Mouse (Mus musculus) ES-E14 (cell line): ENCODE results near the gene Igflr1. TPM values are rescaled to one million over a fixed set of nuclear protein-coding genes. Genes with fewer than 3 reads are reported as not detected.

ENCODE experiments used
- DNase-seq: peaks from one replicate; pipeline ENCODE4 v3.0.0-alpha.2; 2013; ENCODE audit warnings: low read depth, low spot score
- H3K27ac ChIP-seq: 2 replicates; pipeline ENCODE4 v1.5.1; 2012; ENCODE audit warnings: low read depth, mild to moderate bottlenecking, low read length, moderate library complexity, mixed read lengths; ENCODE audit not compliant: poor library complexity, insufficient read depth, severe bottlenecking
- H3K36me3 ChIP-seq: 2 replicates; pipeline ENCODE4 v1.6.1; 2012; ENCODE audit warnings: mild to moderate bottlenecking, low read length, moderate library complexity, mixed read lengths; ENCODE audit not compliant: control insufficient read depth, poor library complexity, insufficient read depth, severe bottlenecking
- H3K4me1 ChIP-seq, 2 experiments: fragments of 150-350 bp in 1 of 2; sonication (generic) in 1 of 2; 2 replicates each; pipeline ENCODE4 v1.6.1; 2012; ENCODE audit warnings: low read length in 2 of 2, mild to moderate bottlenecking in 1 of 2, mixed read lengths in 1 of 2; ENCODE audit not compliant: control insufficient read depth in 2 of 2, insufficient read depth in 2 of 2, poor library complexity in 1 of 2
- H3K4me3 ChIP-seq, 2 experiments: fragments of 150-350 bp in 1 of 2; sonication (generic) in 1 of 2; 2 replicates each; pipeline ENCODE4 v1.5.1; 2012; ENCODE audit warnings: low read length in 2 of 2, low read depth in 1 of 2, mild to moderate bottlenecking in 1 of 2, mixed read lengths in 1 of 2; ENCODE audit not compliant: insufficient read depth in 1 of 2, poor library complexity in 1 of 2, severe bottlenecking in 1 of 2
- H3K9ac ChIP-seq: 2 replicates; pipeline ENCODE4 v1.6.1; 2012; ENCODE audit warnings: low read depth, mild to moderate bottlenecking, low read length, mixed read lengths; ENCODE audit not compliant: poor library complexity, insufficient read depth, severe bottlenecking
- H3K9me3 ChIP-seq: fragments of 150-350 bp; sonication (generic); 2 replicates; pipeline ENCODE4 v1.6.1; 2012; ENCODE audit warnings: low read depth, mild to moderate bottlenecking, low read length; ENCODE audit not compliant: control insufficient read depth, insufficient read depth
- CHD2 ChIP-seq: IDR thresholded peaks from 2 replicates; pipeline ENCODE4 v1.6.1; 2014; ENCODE audit warnings: mild to moderate bottlenecking, low read depth, low read length, inconsistent platforms
- HCFC1 ChIP-seq: IDR thresholded peaks from 2 replicates; pipeline ENCODE4 v1.6.1; 2012; ENCODE audit warnings: low read length, inconsistent platforms, borderline replicate concordance; ENCODE audit not compliant: insufficient read depth
- MAFK ChIP-seq: IDR thresholded peaks from 2 replicates; pipeline ENCODE4 v1.6.1; 2014; ENCODE audit warnings: mild to moderate bottlenecking, low read depth, low read length, inconsistent platforms; ENCODE audit not compliant: insufficient read depth
- ZC3H11A ChIP-seq: IDR thresholded peaks from 2 replicates; pipeline ENCODE4 v1.6.1; 2012; ENCODE audit warnings: low read depth, mild to moderate bottlenecking, inconsistent platforms, low read length, borderline replicate concordance
- ZNF384 ChIP-seq: IDR thresholded peaks from 2 replicates; pipeline ENCODE4 v1.6.1; 2012; ENCODE audit warnings: low read depth, low read length, inconsistent platforms
- in situ Hi-C, 2 experiments: fragments of 600-800 bp; cut with MboI; formaldehyde crosslinking; loops; one replicate each; pipeline ENCODE4 v1.15.1; 2025; ENCODE audit warnings: low sequenced_read_pairs in 2 of 2, inconsistent platforms in 1 of 2; ENCODE audit not compliant: unreplicated experiment in 2 of 2
- total RNA-seq: library from RNA; depleted of rRNA; stranded (reverse); fragments of 300-350 nt; gene quantifications from 2 replicates; pipeline ENCODE4 v1.2.3, GENCODE M21; 2012

Igflr1 gene
- total RNA-seq, 1 experiment = 1.3 TPM

DNA sequence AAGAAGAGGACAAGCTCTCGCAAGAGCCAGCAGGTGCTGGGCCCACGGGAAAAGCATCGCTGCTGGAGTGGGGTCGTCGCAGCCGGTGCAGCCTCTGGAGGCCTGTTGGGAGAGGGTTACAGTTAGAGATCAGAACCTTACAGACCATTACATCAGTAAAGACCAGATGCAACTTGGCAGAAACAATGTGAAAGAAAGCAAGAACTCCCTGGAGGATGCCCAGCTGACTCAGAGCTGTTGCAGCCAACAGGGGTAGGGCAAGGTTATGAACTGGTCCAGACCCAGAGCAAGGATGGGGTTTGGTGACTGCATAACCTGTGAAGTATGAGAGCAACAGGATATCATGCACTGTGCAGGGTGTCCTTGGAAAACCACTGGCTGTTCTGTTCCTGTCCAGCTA is 40.7 kb upstream of the Igflr1 start:
- H3K4me3 ChIP-seq = no peak overlapping the region

DNA sequence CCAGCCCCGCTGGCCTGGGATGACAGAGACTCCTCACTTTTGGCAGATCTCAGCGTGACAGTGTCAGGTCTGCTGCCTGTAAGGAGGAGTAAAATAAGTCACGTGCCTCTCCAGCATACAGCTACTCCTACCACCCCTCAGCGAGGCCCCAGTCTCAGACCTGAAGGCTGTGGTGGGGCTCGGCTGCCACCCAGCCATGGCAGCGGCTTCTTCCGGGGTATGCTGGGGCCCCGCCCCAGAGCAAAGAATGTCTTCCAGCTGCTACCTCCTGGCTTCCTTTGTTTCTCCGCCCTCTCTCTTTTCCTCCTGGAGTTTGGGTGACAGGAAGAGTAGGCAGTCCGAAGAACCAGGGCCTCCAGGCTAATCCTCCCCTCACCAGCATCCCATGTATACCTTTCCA is 39.3 kb upstream of the Igflr1 start:
- Histone ChIP-seq H3K4me3 (peak overlapping the region; percentile 35 to 52; a peak in 1 of 4 replicates), H3K27ac (no peak overlapping the region), H3K9me3 (no peaks in the 10 kb centered on the region), H3K9ac (no peak overlapping the region), H3K36me3 (no peaks in the 10 kb centered on the region), H3K4me1 (peaks cover 1 to 12% of the 10 kb centered on the region in 2 experiments; a peak in 2 of 4 replicates)
- in situ Hi-C loops = no loop called here
- DNase-seq = no peak
- TF ChIP-seq MAFK (no peak), CHD2 (no peak), HCFC1 (no peak), ZC3H11A (no peak)

More for the DNA sequence above, 40.7 kb upstream of the Igflr1 start:
- DNase-seq = no peak
- Histone ChIP-seq H3K4me1 (peaks cover 1 to 12% of the 10 kb centered on the region in 2 experiments; a peak in 2 of 4 replicates), H3K36me3 (no peaks in the 10 kb centered on the region), H3K9ac (no peak overlapping the region), H3K9me3 (no peaks in the 10 kb centered on the region), H3K27ac (no peak overlapping the region)
- TF ChIP-seq ZNF384 (no peak), MAFK (no peak), HCFC1 (no peak), ZC3H11A (no peak), CHD2 (no peak)
- in situ Hi-C loops = no loop called here

DNA sequence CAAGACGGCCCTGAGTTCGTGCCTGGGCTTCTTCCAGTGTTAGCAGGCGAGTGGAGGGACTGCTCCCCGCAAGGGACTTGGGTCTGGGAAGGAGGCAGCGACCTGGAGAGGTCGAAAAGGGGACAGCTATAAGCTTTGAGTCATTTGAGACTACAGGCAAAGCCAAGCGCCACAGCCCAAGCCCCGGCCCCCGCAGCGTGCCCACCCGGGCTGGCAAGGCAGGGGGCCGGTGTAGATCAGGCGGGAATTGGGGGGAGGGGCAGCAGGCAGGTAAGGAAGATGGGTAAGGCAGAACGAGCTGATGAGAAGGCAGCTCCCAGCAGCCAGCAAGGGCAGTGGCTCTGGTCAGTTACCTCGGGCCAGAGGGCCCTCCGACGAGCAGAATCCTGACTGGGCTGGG is 38.8 kb upstream of the Igflr1 start:
- no peak for DNase-seq
- Histone ChIP-seq H3K9ac (0 out of 2 replicates have a peak overlapping the region, but pooled peaks have one; percentile 7), H3K9me3 (no peaks in the 10 kb centered on the region), H3K36me3 (no peaks in the 10 kb centered on the region), H3K4me3 (peak overlapping the region; percentile 35 to 52; a peak in 1 of 4 replicates), H3K4me1 (peaks cover 1 to 12% of the 10 kb centered on the region in 2 experiments; a peak in 2 of 4 replicates), H3K27ac (no peak overlapping the region)
- TF ChIP-seq HCFC1 (no peak), CHD2 (no peak), ZC3H11A (no peak), ZNF384 (no peak), MAFK (no peak)
- in situ Hi-C loops = no loop called here

DNA sequence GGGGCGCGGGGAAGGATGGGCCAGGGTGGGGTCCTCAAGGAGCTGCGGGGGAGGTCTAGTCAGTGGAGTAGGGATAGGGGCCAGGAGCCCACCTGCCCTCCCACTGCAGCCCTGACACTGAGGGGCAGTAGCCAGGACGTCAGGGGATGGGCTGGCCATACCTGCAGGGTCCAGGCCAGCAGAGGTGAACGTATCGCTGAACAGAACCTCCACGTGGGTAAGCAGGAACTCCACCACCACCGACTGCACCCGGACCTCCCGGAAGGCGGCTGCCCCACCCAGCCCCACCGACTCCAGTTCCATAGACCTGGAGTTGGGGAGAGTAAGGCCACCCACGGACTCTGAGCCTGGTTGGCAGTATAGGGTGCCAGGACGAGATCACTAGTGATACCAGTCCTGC is 38.2 kb upstream of the Igflr1 start:
- in situ Hi-C loops = no loop called here
- no peak for TF ChIP-seq CHD2
- TF ChIP-seq ZNF384 = no peak
- no peak for TF ChIP-seq HCFC1
- TF ChIP-seq ZC3H11A = no peak
- TF ChIP-seq MAFK = no peak
- Histone ChIP-seq H3K36me3 (no peaks in the 10 kb centered on the region), H3K4me3 (no peak overlapping the region), H3K9me3 (no peaks in the 10 kb centered on the region), H3K9ac (0 out of 2 replicates have a peak overlapping the region, but pooled peaks have one; percentile 7), H3K4me1 (peaks cover 1 to 12% of the 10 kb centered on the region in 2 experiments; a peak in 2 of 4 replicates), H3K27ac (no peak overlapping the region)
- no peak for DNase-seq

DNA sequence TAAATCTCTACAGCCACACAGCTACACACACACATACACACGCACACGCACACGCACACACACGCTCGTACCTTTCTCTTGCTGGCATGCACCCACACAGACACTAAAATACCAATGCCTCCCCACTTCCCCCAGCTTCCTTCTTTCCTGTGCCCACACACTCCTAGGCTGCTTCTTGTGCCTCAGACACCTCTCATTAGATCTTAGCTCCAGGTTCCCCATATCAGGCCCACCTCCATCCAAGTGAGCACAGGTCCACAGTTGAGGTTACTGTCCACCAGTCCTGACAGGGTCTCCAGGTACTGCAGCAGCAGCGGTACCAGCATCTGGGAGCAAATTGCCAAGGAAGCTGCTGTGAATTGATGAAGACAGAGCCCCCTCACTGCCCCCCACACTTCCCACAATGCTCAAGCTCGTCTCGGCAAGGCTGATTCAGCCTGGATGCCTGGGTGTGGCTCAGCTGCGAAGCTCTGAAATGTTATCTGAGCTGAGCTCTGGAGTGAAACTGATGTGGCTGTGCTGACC is 33.9 kb upstream of the Igflr1 start:
- no peak for TF ChIP-seq CHD2
- TF ChIP-seq MAFK = no peak
- no peak for TF ChIP-seq ZC3H11A
- TF ChIP-seq HCFC1 = no peak
- TF ChIP-seq ZNF384 = no peak
- in situ Hi-C loops = no loop called here
- no peak overlapping the region for H3K9ac ChIP-seq

More for the DNA sequence above, 33.9 kb upstream of the Igflr1 start:
- H3K9me3 ChIP-seq = no peaks in the 10 kb centered on the region
- H3K4me3 ChIP-seq = no peak overlapping the region
- no peak overlapping the region for H3K27ac ChIP-seq
- H3K36me3 ChIP-seq = no peaks in the 10 kb centered on the region
- DNase-seq = no peak
- H3K4me1 ChIP-seq = peaks cover 0 to 12% of the 10 kb centered on the region in 2 experiments; a peak in 2 of 4 replicates
